Mouse (Mus musculus) ovary, adult 18-20 months (tissue): ENCODE data around the gene Gucy2d.
A peak's percentile ranks its signal among the peaks of the same experiment; 100 is the strongest.

ENCODE experiments used
- DNase-seq: peaks from one replicate; pipeline ENCODE4 v3.0.0; 2022; ENCODE audit warnings: low spot score, mixed read lengths

The Gucy2d gene

DNA sequence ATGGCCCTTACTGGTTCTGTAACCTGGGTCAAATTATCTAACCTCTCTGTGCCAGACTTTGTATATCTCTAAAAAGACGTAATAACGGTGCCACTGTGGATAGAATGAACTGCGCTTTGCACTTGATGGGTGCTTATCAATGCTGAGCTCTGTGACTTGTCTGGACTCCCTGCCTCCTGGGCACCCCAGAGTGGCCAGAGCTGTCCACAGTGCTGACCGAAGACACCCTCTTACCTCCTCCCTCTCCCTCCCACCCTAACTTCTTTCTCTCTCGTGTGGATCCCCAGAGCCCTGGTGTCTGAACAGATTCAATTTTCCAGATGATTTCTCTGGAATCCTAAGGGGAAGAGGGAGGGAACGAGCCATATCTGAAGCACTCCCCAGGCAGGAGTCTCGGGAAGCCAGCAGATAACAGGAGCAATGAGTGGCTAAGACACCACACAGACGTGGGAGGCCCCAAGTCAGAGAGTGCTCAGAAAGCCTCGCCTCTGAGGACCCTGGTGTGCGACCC is at the start of gene Gucy2d:
Gucy2d (plus strand) TSS at position 461 of the 511 bp plus-strand sequence.
- no peak for DNase-seq

DNA sequence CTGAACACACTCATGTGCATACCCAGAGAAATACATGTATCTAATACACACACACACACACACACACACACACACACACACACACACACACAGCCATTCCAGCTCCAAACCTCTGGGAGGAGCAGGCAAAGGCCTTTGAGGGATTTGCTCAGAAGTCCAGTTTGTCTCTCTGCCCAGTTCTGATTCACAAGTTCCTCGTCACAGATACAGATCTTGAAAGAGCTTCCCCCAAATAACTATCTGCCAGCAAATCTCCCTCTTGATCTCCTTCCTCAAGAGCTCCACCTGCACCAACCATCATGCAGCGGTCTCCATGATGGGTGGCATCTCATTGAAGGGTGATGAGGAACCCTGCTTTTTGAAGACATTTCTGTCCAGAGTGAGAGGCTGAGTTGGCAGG is 49.7 kb upstream of the Gucy2d start:
- DNase-seq, result no peak

GRCm38 (mm10) chr7:98391351-98391936 is 48.8 kb upstream of the Gucy2d start:
- DNase-seq, result no peak

GRCm38 (mm10) chr7:98392466-98393201 is 47.6 kb upstream of the Gucy2d start:
- DNase-seq, result peak; percentile 48

GRCm38 (mm10) chr7:98402582-98403574 is 37.3 kb upstream of the Gucy2d start:
- no peak for DNase-seq

GRCm38 (mm10) chr7:98403996-98404395 is 36.2 kb upstream of the Gucy2d start:
- DNase-seq, result no peak

DNA sequence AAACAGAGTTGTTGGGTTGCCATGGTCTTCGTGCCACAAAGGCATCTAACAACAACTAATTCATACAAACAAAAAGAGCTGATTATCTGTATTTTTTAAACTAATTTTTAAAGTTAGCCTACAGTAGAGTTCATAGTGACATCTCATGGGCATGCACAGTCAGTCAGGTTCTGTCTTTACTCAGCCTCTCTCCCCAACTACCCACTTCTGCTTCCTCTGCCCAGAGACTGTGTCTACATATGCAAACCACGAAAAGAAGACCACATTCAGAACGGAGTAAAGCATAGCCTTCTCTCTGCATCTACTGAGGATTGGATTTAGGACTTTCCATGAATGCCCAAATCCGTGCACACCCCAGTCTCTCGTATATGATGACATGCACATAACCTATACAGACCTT is 32.6 kb upstream of the Gucy2d start:
- DNase-seq, result no peak

GRCm38 (mm10) chr7:98413115-98413514 is 27.1 kb upstream of the Gucy2d start:
- DNase-seq, result no peak

DNA sequence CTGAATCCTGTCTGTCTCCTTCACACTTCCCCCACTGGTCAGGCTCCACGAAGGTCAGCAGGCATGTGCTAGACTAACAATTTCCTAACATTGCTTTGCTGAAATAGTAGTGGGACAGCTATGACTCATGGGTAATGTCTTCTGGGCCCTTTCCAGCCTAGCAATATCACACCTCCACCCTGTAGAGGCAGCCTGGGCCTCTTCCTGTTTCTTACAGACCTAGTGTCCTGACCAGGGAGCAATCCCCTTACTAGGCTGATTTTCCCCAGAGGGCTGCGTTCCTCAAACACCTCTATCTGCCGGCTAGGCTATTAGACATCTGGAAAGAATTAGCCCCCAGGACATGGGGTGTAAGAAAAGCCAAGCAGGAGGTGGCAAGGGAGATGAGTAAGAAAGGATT is 24.7 kb upstream of the Gucy2d start:
- no peak for DNase-seq

DNA sequence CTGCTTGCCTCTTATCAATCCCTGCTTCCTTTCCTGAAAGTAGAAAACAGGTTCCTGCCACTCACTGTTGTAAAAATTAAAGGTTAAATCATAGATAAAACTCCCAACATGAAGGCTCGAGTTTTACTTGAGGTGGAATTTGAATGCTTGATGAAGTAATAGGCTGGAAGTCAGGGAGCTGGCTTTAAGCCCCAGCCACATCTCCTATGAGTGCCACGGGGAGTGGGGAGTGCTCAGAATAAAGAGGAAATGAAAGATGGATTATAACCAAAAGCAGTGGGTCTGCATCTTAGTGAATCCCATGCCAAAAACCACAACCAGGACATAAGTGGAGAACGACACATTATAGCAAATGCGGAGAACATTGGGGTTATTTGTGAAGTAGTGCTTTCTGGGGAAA is 24.2 kb upstream of the Gucy2d start:
- no peak for DNase-seq

DNA sequence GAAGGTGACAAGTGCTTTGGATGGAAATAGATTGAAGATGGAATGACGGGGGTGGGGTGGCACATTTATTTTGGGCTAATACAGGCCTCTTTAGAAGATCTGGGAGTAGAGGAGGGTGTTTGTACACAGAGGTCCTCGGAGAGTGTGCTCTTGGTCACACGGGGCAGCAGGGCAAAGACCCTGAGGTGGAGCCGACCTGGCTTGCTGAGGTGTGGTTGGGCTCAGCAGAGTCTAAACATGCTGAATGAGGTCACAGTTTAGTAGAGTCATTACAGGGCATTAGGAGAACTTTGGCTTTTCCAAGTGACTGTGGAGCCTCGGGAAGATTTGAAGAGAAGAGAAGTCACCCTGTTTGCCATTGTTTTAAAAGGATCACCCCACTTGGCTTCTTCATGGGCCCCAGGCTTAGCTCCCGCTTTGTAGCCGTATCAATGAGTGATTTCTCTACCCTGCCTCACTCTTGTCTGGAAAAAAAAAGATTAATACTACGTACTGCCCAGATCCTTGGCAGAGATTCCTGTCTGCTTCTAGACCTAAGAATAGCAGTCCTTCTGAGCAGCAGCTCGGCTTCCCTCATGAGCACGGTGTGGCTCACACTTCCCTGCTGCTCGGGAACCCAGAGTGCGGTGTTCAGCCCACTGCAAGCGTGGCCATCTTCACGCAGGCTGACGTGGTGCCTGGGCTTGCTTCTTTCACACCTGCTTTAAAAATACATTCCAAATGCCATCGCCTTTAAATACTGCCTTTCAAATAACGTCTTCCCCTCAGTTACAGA is 22.0 kb upstream of the Gucy2d start:
- no peak for DNase-seq

DNA sequence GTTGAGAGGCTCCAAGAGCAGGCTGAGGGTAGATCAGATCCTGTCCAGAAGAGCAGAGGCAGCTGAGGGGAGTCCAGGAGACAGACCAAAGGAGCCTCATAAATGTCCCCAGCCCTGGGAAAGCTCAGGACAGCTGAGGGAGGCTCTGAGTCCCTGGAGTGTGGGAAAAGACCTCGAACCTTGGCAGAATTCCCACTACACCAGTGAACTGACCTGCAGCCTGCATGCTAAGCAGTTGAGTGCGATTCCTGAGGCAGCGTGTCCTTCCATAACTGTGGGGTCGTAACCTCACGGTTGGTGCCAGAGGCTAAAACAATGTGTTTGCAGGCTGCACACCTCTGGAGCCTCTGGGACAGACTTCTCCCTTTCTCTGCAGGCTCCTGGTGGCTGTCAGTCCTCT is 20.9 kb upstream of the Gucy2d start:
- no peak for DNase-seq

GRCm38 (mm10) chr7:98423546-98423945 is 16.7 kb upstream of the Gucy2d start:
- DNase-seq, result no peak

- DNase-seq, result no peak
Measured at GRCm38 (mm10) chr7:98424396-98424795, 15.8 kb upstream of the Gucy2d start.

DNA sequence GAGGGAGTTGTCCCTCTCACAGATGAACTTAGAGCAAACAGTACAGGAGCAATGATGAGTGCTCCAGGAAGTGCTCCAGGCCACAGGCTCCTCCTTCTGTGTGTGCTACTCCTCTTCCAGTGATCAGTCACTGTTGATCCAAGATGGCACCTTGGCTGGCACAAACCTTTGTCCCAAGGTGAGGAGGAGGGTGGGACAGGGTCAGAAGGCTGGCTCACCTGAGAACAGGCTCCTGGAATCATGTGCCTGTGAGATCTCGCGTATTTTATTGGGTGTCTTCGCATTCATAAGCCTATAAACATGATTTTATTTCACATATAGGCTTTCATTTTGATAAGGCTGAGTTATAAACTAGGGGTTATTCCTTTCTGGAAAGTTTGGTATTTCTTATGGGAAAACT is 14.7 kb upstream of the Gucy2d start:
- no peak for DNase-seq

GRCm38 (mm10) chr7:98426641-98427040 is 13.6 kb upstream of the Gucy2d start:
- no peak for DNase-seq

- no peak for DNase-seq
Measured at GRCm38 (mm10) chr7:98427115-98427835, 12.9 kb upstream of the Gucy2d start.

GRCm38 (mm10) chr7:98429579-98429978 is 10.6 kb upstream of the Gucy2d start:
- DNase-seq, result no peak

GRCm38 (mm10) chr7:98430785-98431184 is 9.4 kb upstream of the Gucy2d start:
- DNase-seq, result peak; percentile 22

- DNase-seq, result no peak
Measured at GRCm38 (mm10) chr7:98437629-98438028, 2.6 kb upstream of the Gucy2d start.

- no peak for DNase-seq
Measured at GRCm38 (mm10) chr7:98446873-98447272, 6.7 kb downstream of the Gucy2d start.
